Mouse (Mus musculus): ENCODE measurements at regions not wholly inside any gene's neighbourhood (a gene's known extent, or its start where the extent isn't known, plus 50 kb on each side); places are given as distances from the start of the nearest gene placed in this dataset.

DNA sequence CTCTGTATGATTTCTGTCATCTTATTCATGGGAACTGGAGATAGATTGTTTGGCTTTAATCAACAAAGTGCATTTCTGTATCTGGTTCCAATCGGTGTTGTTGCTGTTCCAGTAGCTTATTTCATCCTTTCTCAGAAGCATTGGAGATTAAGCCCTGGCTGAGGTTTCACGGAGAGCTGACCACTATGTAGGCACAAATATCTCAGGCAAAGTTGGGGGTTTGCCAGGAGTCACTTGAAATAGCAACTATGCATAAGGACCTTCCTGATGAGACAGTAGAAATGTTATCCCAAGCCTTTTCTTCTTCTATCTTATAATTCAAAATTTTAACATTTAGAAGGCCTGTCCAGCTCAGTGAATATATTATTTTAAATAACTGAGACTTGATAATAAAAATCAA is 268.0 kb upstream of the Klf12 start:
- 76% methylated on average over 2 of the region's 2 CpGs for WGBS

DNA sequence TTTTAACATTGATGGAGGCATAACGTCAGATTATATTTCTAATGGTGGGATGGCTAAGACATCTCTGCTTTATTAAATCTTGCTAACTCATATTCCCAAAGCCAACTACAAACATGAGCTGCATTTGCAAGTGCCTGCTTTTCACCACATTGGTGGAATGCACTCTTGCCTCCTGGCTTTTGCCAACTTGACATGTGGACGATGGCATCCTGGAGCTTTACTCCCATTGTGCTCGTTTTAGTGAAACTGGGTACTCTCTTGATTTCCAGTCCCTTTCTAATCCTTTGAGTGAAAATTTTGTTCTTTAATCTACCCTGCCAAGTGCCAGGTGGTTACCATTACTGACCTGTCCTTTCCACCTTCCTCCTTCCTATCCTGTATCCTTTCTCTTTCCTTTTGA is 265.8 kb upstream of the Klf12 start:
- DNase-seq (ENCODE audit: low spot score) (no peak), ATAC-seq (ENCODE audit: low FRiP score) (no peak)
- Histone ChIP-seq H3K4me2 (replicated peaks) (no peak overlapping the region), H3K27ac (no peak overlapping the region), H3K9ac (no peak overlapping the region), H3K9me3 (ENCODE audit: control insufficient read depth, low read length) (no peaks in the 10 kb centered on the region), H3K36me3 (replicated peaks; ENCODE audit: control insufficient read depth, insufficient read depth) (no peaks in the 10 kb centered on the region), H3K4me1 (replicated peaks; ENCODE audit: control insufficient read depth, insufficient read depth, low read length) (no peaks in the 10 kb centered on the region), H3K27me3 (ENCODE audit: control insufficient read depth, insufficient read depth, low read length) (no peaks in the 10 kb centered on the region), H3K4me3 (replicated peaks; ENCODE audit: low read length) (no peak overlapping the region)
- WGBS, result 77% methylated on average over 3 of the region's 3 CpGs

More for the DNA sequence above, 268.0 kb upstream of the Klf12 start:
- no peaks in the 10 kb centered on the region for H3K4me1 ChIP-seq (replicated peaks; ENCODE audit: control insufficient read depth, insufficient read depth, low read length)
- no peaks in the 10 kb centered on the region for H3K27me3 ChIP-seq (ENCODE audit: control insufficient read depth, insufficient read depth, low read length)
- H3K4me2 ChIP-seq (replicated peaks), result no peak overlapping the region
- no peaks in the 10 kb centered on the region for H3K36me3 ChIP-seq (replicated peaks; ENCODE audit: control insufficient read depth, insufficient read depth)
- no peaks in the 10 kb centered on the region for H3K9me3 ChIP-seq (ENCODE audit: control insufficient read depth, low read length)
- no peak for DNase-seq (ENCODE audit: low spot score)
- no peak for ATAC-seq (ENCODE audit: low FRiP score)
- H3K4me3 ChIP-seq (replicated peaks; ENCODE audit: low read length), result no peak overlapping the region
- no peak overlapping the region for H3K27ac ChIP-seq
- H3K9ac ChIP-seq, result no peak overlapping the region

DNA sequence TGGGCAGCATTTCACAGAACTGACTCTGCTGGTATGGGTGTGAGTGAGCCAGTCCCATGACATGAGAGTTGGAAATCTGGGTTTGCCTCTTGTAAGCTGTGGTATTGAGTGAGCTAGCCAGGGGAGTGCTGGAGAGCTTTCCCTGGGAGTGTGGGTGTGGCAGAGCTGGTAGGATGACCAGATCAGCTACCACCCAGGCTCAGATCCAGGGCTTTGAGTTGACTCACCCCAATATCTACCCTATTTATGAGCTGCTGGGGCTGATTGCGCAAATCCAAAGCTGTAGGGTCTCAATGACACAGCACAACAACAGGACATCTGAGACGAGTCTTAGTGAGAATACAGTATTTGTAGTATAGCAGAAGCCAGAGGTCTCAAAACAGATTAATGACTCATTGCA is 245.7 kb upstream of the Klf12 start:
- H3K27me3 ChIP-seq (ENCODE audit: control insufficient read depth, insufficient read depth, low read length), result no peaks in the 10 kb centered on the region
- ATAC-seq (ENCODE audit: low FRiP score) (no peak), DNase-seq (ENCODE audit: low spot score) (no peak)
- H3K4me3 ChIP-seq (replicated peaks; ENCODE audit: low read length), result no peak overlapping the region
- no peak overlapping the region for H3K9ac ChIP-seq
- WGBS, result 95% methylated on average over 2 of the region's 2 CpGs
- no peaks in the 10 kb centered on the region for H3K4me1 ChIP-seq (replicated peaks; ENCODE audit: control insufficient read depth, insufficient read depth, low read length)
- no peak overlapping the region for H3K4me2 ChIP-seq (replicated peaks)
- no peak overlapping the region for H3K27ac ChIP-seq
- no peaks in the 10 kb centered on the region for H3K36me3 ChIP-seq (replicated peaks; ENCODE audit: control insufficient read depth, insufficient read depth)
- H3K9me3 ChIP-seq (ENCODE audit: control insufficient read depth, low read length), result no peaks in the 10 kb centered on the region

DNA sequence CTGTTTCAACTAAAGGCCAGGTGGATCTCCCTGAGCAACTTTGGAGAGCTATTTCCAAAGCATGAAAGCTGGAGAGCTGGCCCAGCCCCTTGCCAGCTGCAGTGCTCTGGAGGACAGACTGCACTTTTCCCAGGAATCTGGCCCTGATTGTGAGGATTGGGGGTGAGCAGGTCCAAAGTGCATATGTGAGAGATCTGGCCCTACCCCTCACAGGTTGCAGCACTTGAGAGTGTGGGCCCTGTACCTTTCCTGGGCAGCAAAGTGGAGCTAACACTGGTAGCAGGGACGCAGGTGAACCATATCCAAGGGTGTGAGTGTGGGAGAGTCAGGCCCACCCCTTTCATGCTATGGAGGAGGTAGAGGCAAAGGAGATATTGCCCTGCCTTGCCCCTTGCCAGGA is 245.3 kb upstream of the Klf12 start:
- Histone ChIP-seq H3K36me3 (replicated peaks; ENCODE audit: control insufficient read depth, insufficient read depth) (no peaks in the 10 kb centered on the region), H3K4me2 (replicated peaks) (no peak overlapping the region), H3K4me3 (replicated peaks; ENCODE audit: low read length) (no peak overlapping the region), H3K27me3 (ENCODE audit: control insufficient read depth, insufficient read depth, low read length) (no peaks in the 10 kb centered on the region), H3K27ac (no peak overlapping the region), H3K9me3 (ENCODE audit: control insufficient read depth, low read length) (no peaks in the 10 kb centered on the region), H3K9ac (no peak overlapping the region), H3K4me1 (replicated peaks; ENCODE audit: control insufficient read depth, insufficient read depth, low read length) (no peaks in the 10 kb centered on the region)
- no peak for ATAC-seq (ENCODE audit: low FRiP score)
- DNase-seq (ENCODE audit: low spot score), result no peak
- WGBS, result 78% methylated on average over 1 of the region's 1 CpGs

DNA sequence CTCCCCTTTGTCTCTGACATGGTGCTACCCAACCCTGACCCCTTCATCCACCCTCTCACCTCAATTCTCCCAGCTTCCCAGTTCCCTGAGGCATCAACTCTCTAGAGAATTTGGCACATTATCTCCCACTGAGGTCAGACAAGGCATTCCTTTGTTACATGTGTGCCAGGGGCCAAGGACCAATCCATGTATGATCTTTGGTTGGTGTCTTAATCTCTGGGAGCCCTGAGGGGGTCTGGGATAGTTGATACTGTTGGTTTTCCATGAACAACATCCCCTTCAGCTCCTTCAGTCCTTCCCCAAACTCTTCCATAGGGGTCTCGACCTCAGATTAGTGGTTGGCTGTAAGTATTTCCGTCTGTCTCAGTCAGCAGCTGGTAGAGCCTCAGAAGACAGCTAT is 224.9 kb upstream of the Klf12 start:
- DNase-seq (ENCODE audit: low spot score) (no peak), ATAC-seq (ENCODE audit: low FRiP score) (no peak)
- no peaks in the 10 kb centered on the region for H3K4me1 ChIP-seq (replicated peaks; ENCODE audit: control insufficient read depth, insufficient read depth, low read length)
- no peak overlapping the region for H3K4me2 ChIP-seq (replicated peaks)
- H3K9me3 ChIP-seq (ENCODE audit: control insufficient read depth, low read length), result no peaks in the 10 kb centered on the region
- 65% methylated on average over 2 of the region's 2 CpGs for WGBS
- H3K9ac ChIP-seq, result no peak overlapping the region
- no peaks in the 10 kb centered on the region for H3K36me3 ChIP-seq (replicated peaks; ENCODE audit: control insufficient read depth, insufficient read depth)
- H3K27ac ChIP-seq, result no peak overlapping the region
- no peaks in the 10 kb centered on the region for H3K27me3 ChIP-seq (ENCODE audit: control insufficient read depth, insufficient read depth, low read length)
- no peak overlapping the region for H3K4me3 ChIP-seq (replicated peaks; ENCODE audit: low read length)

DNA sequence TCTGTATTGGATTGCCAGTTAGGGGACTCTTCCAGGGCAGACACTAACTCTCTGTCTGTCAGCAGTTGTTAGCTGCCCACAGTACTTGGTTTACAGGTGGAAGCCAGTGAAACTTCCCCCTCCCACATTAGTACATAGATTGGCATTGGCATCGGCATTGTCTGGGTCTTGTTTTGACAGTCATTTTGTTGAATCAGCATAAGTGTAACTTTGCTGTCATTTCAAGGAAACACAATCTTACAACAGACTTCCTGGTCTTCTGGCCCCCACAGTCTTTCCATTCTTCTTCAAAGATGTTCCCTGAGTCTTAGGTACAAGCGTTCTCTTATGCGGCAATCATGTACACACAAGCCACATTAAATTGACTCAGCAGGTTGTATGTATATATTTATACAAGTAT is 223.6 kb upstream of the Klf12 start:
- ATAC-seq (ENCODE audit: low FRiP score) (no peak), DNase-seq (ENCODE audit: low spot score) (no peak)
- Histone ChIP-seq H3K4me1 (replicated peaks; ENCODE audit: control insufficient read depth, insufficient read depth, low read length) (no peaks in the 10 kb centered on the region), H3K9me3 (ENCODE audit: control insufficient read depth, low read length) (no peaks in the 10 kb centered on the region), H3K27ac (no peak overlapping the region), H3K4me3 (replicated peaks; ENCODE audit: low read length) (no peak overlapping the region), H3K9ac (no peak overlapping the region), H3K36me3 (replicated peaks; ENCODE audit: control insufficient read depth, insufficient read depth) (no peaks in the 10 kb centered on the region), H3K4me2 (replicated peaks) (no peak overlapping the region), H3K27me3 (ENCODE audit: control insufficient read depth, insufficient read depth, low read length) (no peaks in the 10 kb centered on the region)
- WGBS, result 95% methylated on average over 3 of the region's 3 CpGs

DNA sequence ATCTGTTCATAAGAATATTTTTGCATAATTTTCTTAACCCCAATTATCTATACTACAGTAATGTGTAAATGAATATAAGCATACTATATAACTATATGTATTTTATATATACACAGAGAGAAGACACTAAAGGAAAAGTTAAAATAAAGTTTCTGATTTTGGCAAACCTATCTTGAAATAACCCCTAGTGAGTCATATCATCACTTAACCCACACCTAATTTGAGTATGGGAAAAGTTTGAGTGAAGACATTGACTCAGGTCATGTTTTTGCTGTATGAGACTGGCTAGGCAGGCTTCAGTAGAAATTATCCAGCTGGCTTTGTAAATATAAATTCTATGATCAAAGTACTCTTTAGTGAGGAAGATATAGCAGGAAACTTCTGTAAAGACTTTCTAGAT is 223.1 kb upstream of the Klf12 start:
- H3K9me3 ChIP-seq (ENCODE audit: control insufficient read depth, low read length), result no peaks in the 10 kb centered on the region
- DNase-seq (ENCODE audit: low spot score) (no peak), ATAC-seq (ENCODE audit: low FRiP score) (no peak)
- H3K27me3 ChIP-seq (ENCODE audit: control insufficient read depth, insufficient read depth, low read length), result no peaks in the 10 kb centered on the region
- H3K27ac ChIP-seq, result no peak overlapping the region
- no peak overlapping the region for H3K9ac ChIP-seq
- H3K4me1 ChIP-seq (replicated peaks; ENCODE audit: control insufficient read depth, insufficient read depth, low read length), result no peaks in the 10 kb centered on the region
- H3K4me2 ChIP-seq (replicated peaks), result no peak overlapping the region
- H3K4me3 ChIP-seq (replicated peaks; ENCODE audit: low read length), result no peak overlapping the region
- H3K36me3 ChIP-seq (replicated peaks; ENCODE audit: control insufficient read depth, insufficient read depth), result no peaks in the 10 kb centered on the region

DNA sequence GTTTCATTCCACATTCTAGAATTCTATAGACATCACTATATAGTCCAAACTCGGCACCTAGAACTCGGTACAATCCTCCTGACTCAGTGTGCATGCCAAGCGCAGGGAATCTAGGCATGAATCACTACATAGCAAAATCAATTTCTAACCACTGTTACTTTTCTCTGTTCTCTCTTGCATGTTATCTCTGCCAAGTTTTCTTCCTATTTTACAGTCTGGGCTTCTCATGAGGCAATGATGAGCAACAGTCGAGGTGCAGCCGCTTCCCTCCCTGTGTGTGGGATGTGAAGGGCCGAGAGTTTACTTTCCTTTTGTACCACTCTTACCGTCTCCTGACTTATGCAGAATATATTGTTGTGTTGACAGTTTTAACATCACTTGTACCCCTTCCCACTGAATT is 204.4 kb upstream of the Klf12 start:
- DNase-seq (ENCODE audit: low spot score) (no peak), ATAC-seq (ENCODE audit: low FRiP score) (no peak)
- Histone ChIP-seq H3K4me3 (replicated peaks; ENCODE audit: low read length) (no peak overlapping the region), H3K27ac (no peak overlapping the region), H3K9me3 (ENCODE audit: control insufficient read depth, low read length) (no peaks in the 10 kb centered on the region), H3K4me2 (replicated peaks) (no peak overlapping the region), H3K9ac (no peak overlapping the region), H3K27me3 (ENCODE audit: control insufficient read depth, insufficient read depth, low read length) (no peaks in the 10 kb centered on the region), H3K36me3 (replicated peaks; ENCODE audit: control insufficient read depth, insufficient read depth) (no peaks in the 10 kb centered on the region), H3K4me1 (replicated peaks; ENCODE audit: control insufficient read depth, insufficient read depth, low read length) (no peaks in the 10 kb centered on the region)
- WGBS, result 94% methylated on average over 7 of the region's 7 CpGs

DNA sequence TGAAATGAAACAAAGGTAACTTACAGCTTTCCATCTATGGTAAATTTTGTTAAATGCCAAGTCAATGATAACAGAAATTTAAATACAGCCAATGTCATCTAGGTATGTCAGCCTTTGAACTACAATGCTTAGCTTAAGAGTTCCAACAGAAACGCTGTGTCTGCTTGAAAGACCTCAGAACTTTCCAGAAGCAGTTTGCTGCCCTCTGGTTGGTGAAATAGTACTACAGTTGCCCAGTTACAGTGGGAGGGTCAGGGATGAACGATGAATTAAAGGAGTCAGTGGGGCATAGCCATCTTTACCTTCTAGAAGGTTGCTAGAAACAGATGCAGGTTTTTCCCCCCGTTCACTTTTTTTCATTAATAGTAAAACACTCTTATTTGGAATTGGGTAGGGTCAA is 201.0 kb upstream of the Klf12 start:
- WGBS, result 81% methylated on average over 3 of the region's 3 CpGs
- Histone ChIP-seq H3K9me3 (ENCODE audit: control insufficient read depth, low read length) (no peaks in the 10 kb centered on the region), H3K4me3 (replicated peaks; ENCODE audit: low read length) (no peak overlapping the region), H3K9ac (no peak overlapping the region), H3K27ac (no peak overlapping the region), H3K4me1 (replicated peaks; ENCODE audit: control insufficient read depth, insufficient read depth, low read length) (no peaks in the 10 kb centered on the region), H3K4me2 (replicated peaks) (no peak overlapping the region), H3K36me3 (replicated peaks; ENCODE audit: control insufficient read depth, insufficient read depth) (no peaks in the 10 kb centered on the region), H3K27me3 (ENCODE audit: control insufficient read depth, insufficient read depth, low read length) (no peaks in the 10 kb centered on the region)
- no peak for ATAC-seq (ENCODE audit: low FRiP score)
- DNase-seq (ENCODE audit: low spot score), result no peak

DNA sequence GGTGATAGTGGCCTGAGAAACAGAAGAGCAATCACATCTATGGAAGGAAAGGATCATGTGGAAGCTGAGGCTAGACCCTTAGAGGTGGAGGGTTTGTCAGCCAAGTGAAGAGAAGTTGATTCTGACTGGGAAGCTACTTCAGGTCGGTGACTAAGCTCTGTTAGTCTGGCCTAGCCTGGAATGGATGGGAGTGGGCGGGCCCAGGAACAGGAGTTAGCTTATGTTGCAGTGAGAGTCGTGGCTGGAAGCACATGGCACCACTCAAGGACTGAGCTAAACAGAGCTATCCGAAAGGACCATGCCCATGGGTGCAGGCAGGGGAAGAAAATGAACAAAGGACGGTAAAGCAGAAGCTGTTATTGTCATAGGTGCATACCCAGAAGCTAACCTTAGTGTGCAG is 199.6 kb upstream of the Klf12 start:
- 75% methylated on average over 5 of the region's 5 CpGs for WGBS
- Histone ChIP-seq H3K9me3 (ENCODE audit: control insufficient read depth, low read length) (no peaks in the 10 kb centered on the region), H3K4me1 (replicated peaks; ENCODE audit: control insufficient read depth, insufficient read depth, low read length) (no peaks in the 10 kb centered on the region), H3K9ac (no peak overlapping the region), H3K4me2 (replicated peaks) (no peak overlapping the region), H3K4me3 (replicated peaks; ENCODE audit: low read length) (no peak overlapping the region), H3K36me3 (replicated peaks; ENCODE audit: control insufficient read depth, insufficient read depth) (no peaks in the 10 kb centered on the region), H3K27me3 (ENCODE audit: control insufficient read depth, insufficient read depth, low read length) (no peaks in the 10 kb centered on the region), H3K27ac (no peak overlapping the region)
- DNase-seq (ENCODE audit: low spot score), result no peak
- ATAC-seq (ENCODE audit: low FRiP score), result no peak

Data from hindbrain, embryonic 14.5 days (tissue).